ENCODE assay signal across 21 mouse cellular contexts in genomic region chr10:66848778-66849177, GRCm38 (mm10).
"Had no signal": no experiment of that assay in that cellular context is flagged by ENCODE, and none has a peak within 500 bp of the region (broad histone marks: within the 10 kb centered on the region; RNA-seq: fewer than 3 reads in every experiment).

No protein-coding gene starts in this region.

- H3K9me3 ChIP-seq: limb, embryonic 10.5 days; limb, embryonic 13.5 days; liver, embryonic 15.5 days; midbrain, embryonic 10.5 days; midbrain, embryonic 13.5 days; neural tube, embryonic 13.5 days had no signal

- DNase-seq: kidney, adult 2 months; kidney, postnatal 25 days; lung, adult 2 months; retina, postnatal 1 day; right cerebral cortex, postnatal 25 days; thymus, adult 2 months; thymus, postnatal 14 days; thymus, postnatal 4 days had no signal

- H3K27me3 ChIP-seq: limb, embryonic 13.5 days; liver, embryonic 15.5 days; midbrain, embryonic 13.5 days; neural tube, embryonic 13.5 days had no signal

- H3K4me3 ChIP-seq: limb, embryonic 10.5 days; limb, embryonic 13.5 days; liver, embryonic 15.5 days; megakaryocyte, embryonic 14.5 days; midbrain, embryonic 10.5 days; midbrain, embryonic 13.5 days; myocyte; neural tube, embryonic 13.5 days had no signal

- H3K9ac ChIP-seq: limb, embryonic 13.5 days; liver, embryonic 15.5 days; midbrain, embryonic 13.5 days; neural tube, embryonic 13.5 days had no signal

- H3K4me1 ChIP-seq: limb, embryonic 10.5 days; limb, embryonic 13.5 days; liver, embryonic 15.5 days; midbrain, embryonic 10.5 days; neural tube, embryonic 13.5 days had no signal

- H3K27ac ChIP-seq: kidney, postnatal 0 days; limb, embryonic 10.5 days; limb, embryonic 13.5 days; liver, embryonic 15.5 days; midbrain, embryonic 10.5 days; midbrain, embryonic 13.5 days; neural tube, embryonic 13.5 days; stomach, postnatal 0 days had no signal

- H3K4me2 ChIP-seq: limb, embryonic 13.5 days; liver, embryonic 11.5 days; liver, embryonic 15.5 days; midbrain, embryonic 13.5 days; neural tube, embryonic 13.5 days had no signal

- ATAC-seq: intestine, postnatal 0 days; midbrain, embryonic 13.5 days; midbrain, embryonic 16.5 days had no signal

- H3K36me3 ChIP-seq: limb, embryonic 10.5 days; limb, embryonic 13.5 days; liver, embryonic 15.5 days; midbrain, embryonic 10.5 days; midbrain, embryonic 13.5 days; neural tube, embryonic 13.5 days had no signal
